Mouse (Mus musculus) lung, postnatal 0 days (tissue): ENCODE data around the gene Slc17a8. TPM values are rescaled to one million over a fixed set of nuclear protein-coding genes. Genes with fewer than 3 reads are reported as not detected.

Experiments used
- ATAC-seq: fragments of 200-750 bp; cut with Nextera tagmentation; 2 replicates; pipeline ENCODE4 v1.8.0; 2017; ENCODE audit warnings: moderate library complexity
- DNase-seq: peaks from one replicate; pipeline ENCODE4 v3.0.0-alpha.2; 2016; ENCODE audit warnings: low spot score
- H3K27ac ChIP-seq: fragments of 300-500 bp; sonication (generic); 2 replicates; pipeline ENCODE4 v1.5.1; 2014; ENCODE audit warnings: antibody characterized with exemption, mild to moderate bottlenecking, low read length, mixed read lengths
- H3K27me3 ChIP-seq: fragments of 300-500 bp; sonication (generic); replicated peaks from 2 replicates; pipeline ENCODE4 v1.6.1; 2014; ENCODE audit warnings: low read length, mixed read lengths; ENCODE audit not compliant: insufficient read depth
- H3K36me3 ChIP-seq: fragments of 300-500 bp; sonication (generic); 2 replicates; pipeline ENCODE4 v1.6.1; 2014; ENCODE audit warnings: low read length, mixed read lengths; ENCODE audit not compliant: insufficient read depth
- H3K4me1 ChIP-seq: fragments of 300-500 bp; sonication (generic); 2 replicates; pipeline ENCODE4 v1.6.1; 2014; ENCODE audit warnings: antibody characterized with exemption, low read depth, low read length, mixed read lengths; ENCODE audit not compliant: insufficient read depth
- H3K4me2 ChIP-seq: fragments of 300-500 bp; sonication (generic); replicated peaks from 2 replicates; pipeline ENCODE4 v1.6.1; 2014; ENCODE audit warnings: low read depth, mild to moderate bottlenecking, low read length, moderate library complexity, mixed read lengths
- H3K4me3 ChIP-seq: fragments of 300-500 bp; sonication (generic); 2 replicates; pipeline ENCODE4 v1.5.1; 2014; ENCODE audit warnings: low read depth, low read length
- H3K9ac ChIP-seq: fragments of 300-500 bp; sonication (generic); replicated peaks from 2 replicates; pipeline ENCODE4 v1.6.1; 2014; ENCODE audit warnings: low read depth, mild to moderate bottlenecking
- H3K9me3 ChIP-seq: fragments of 300-500 bp; sonication (generic); 2 replicates; pipeline ENCODE4 v1.6.1; 2016; ENCODE audit warnings: low read length, mixed read lengths
- CTCF ChIP-seq: IDR thresholded peaks from 2 replicates; pipeline ENCODE4 v1.5.1; 2016; ENCODE audit warnings: antibody characterized with exemption, mild to moderate bottlenecking
- EP300 ChIP-seq: IDR thresholded peaks from 2 replicates; pipeline ENCODE4 v1.6.1; 2016; ENCODE audit warnings: antibody characterized with exemption, mild to moderate bottlenecking, control low read depth
- WGBS: fragments of 180-500 bp; shearing (Covaris S2); extraction: QIAGEN DNeasy Blood & Tissue Kit; methylation state at CpG from one replicate; pipeline ENCODE4 v1.1.7; 2014; 5-methylcytosine and 5-hydroxymethylcytosine counted together
- polyA plus RNA-seq: library from polyadenylated mRNA; unstranded; fragments of >200 nt; fragmentation: Nextera tagmentation; extraction: Ambion mirVana; gene quantifications from 2 replicates; pipeline ENCODE4 v1.2.1, GENCODE M21; 2015

Gene Slc17a8
- polyA plus RNA-seq, 1 experiment from 2014 or later, result not detected

- Histone ChIP-seq H3K4me2 (no peak overlapping the region), H3K27ac (no peak overlapping the region), H3K9ac (no peak overlapping the region), H3K4me3 (no peak overlapping the region), H3K27me3 (no peaks in the 10 kb centered on the region), H3K36me3 (no peaks in the 10 kb centered on the region), H3K4me1 (no peaks in the 10 kb centered on the region), H3K9me3 (no peaks in the 10 kb centered on the region)
- 30% methylated on average over 2 of the region's 2 CpGs for WGBS
- no peak for TF ChIP-seq EP300
- no peak for TF ChIP-seq CTCF
- DNase-seq (no peak), ATAC-seq (no peak)
Measured at GRCm38 (mm10) chr10:89546989-89547388, 74.1 kb downstream of the Slc17a8 start.

- H3K4me2 ChIP-seq, result no peak overlapping the region
- peak; percentile 17 for DNase-seq
Measured at GRCm38 (mm10) chr10:89543867-89544266, 77.2 kb downstream of the Slc17a8 start.

GRCm38 (mm10) chr10:89542321-89542720, 78.7 kb downstream of the Slc17a8 start:
- Histone ChIP-seq H3K27ac (no peak overlapping the region), H3K9me3 (no peaks in the 10 kb centered on the region), H3K4me1 (no peaks in the 10 kb centered on the region), H3K36me3 (no peaks in the 10 kb centered on the region), H3K4me3 (no peak overlapping the region), H3K4me2 (no peak overlapping the region), H3K9ac (no peak overlapping the region), H3K27me3 (no peaks in the 10 kb centered on the region)
- TF ChIP-seq EP300, result no peak
- TF ChIP-seq CTCF, result no peak
- WGBS, result 73% methylated on average over 3 of the region's 3 CpGs
- ATAC-seq (no peak), DNase-seq (no peak)

More at GRCm38 (mm10) chr10:89543867-89544266, 77.2 kb downstream of the Slc17a8 start:
- TF ChIP-seq CTCF (no peak), EP300 (no peak)
- Histone ChIP-seq H3K36me3 (no peaks in the 10 kb centered on the region), H3K4me1 (no peaks in the 10 kb centered on the region), H3K4me3 (no peak overlapping the region), H3K27ac (no peak overlapping the region), H3K9ac (no peak overlapping the region), H3K9me3 (no peaks in the 10 kb centered on the region), H3K27me3 (no peaks in the 10 kb centered on the region)
- no peak for ATAC-seq
- WGBS, result 48% methylated on average over 6 of the region's 6 CpGs

- Histone ChIP-seq H3K4me2 (peak within 1 kb of the TSS; percentile 20; the same call in 1 of the 2 replicates), H3K36me3 (no peaks in the 10 kb centered on the region), H3K27me3 (no peaks in the 10 kb centered on the region), H3K27ac (no peak within 1 kb of the TSS), H3K4me3 (no peak within 1 kb of the TSS), H3K9me3 (no peaks in the 10 kb centered on the region), H3K9ac (no peak within 1 kb of the TSS), H3K4me1 (no peaks in the 10 kb centered on the region)
- DNase-seq (peak; percentile 41), ATAC-seq (peak; percentile 37)
- WGBS, result 31% methylated on average over 17 of the region's 17 CpGs
- no peak for TF ChIP-seq EP300
- no peak for TF ChIP-seq CTCF
Measured at GRCm38 (mm10) chr10:89532929-89533727, 87.9 kb downstream of the Slc17a8 start, which contains the start of gene Nr1h4. Gene Nr1h4 (minus strand): TSS chr10:89533585.

GRCm38 (mm10) chr10:89532451-89532850, 88.6 kb downstream of the Slc17a8 start:
- H3K9me3 ChIP-seq, result no peaks in the 10 kb centered on the region
- 82% methylated on average over 5 of the region's 5 CpGs for WGBS
- TF ChIP-seq CTCF (no peak), EP300 (no peak)
- H3K27me3 ChIP-seq, result no peaks in the 10 kb centered on the region
- H3K4me2 ChIP-seq, result no peak overlapping the region
- H3K27ac ChIP-seq, result no peak overlapping the region
- no peaks in the 10 kb centered on the region for H3K36me3 ChIP-seq
- DNase-seq (no peak), ATAC-seq (no peak)
- no peak overlapping the region for H3K9ac ChIP-seq
- H3K4me1 ChIP-seq, result no peaks in the 10 kb centered on the region
- H3K4me3 ChIP-seq, result no peak overlapping the region

- Histone ChIP-seq H3K4me1 (no peaks in the 10 kb centered on the region), H3K36me3 (no peaks in the 10 kb centered on the region), H3K27me3 (no peaks in the 10 kb centered on the region), H3K9me3 (no peaks in the 10 kb centered on the region), H3K27ac (no peak overlapping the region), H3K9ac (no peak overlapping the region), H3K4me2 (no peak overlapping the region), H3K4me3 (no peak overlapping the region)
- TF ChIP-seq CTCF (no peak), EP300 (no peak)
- ATAC-seq (no peak), DNase-seq (peak; percentile 29)
- 56% methylated on average over 2 of the region's 2 CpGs for WGBS
Measured at GRCm38 (mm10) chr10:89531976-89532375, 89.1 kb downstream of the Slc17a8 start.
